Mouse (Mus musculus) cerebellum, adult 9-10 months (tissue): Measurements from ENCODE around the gene Tnfrsf12a.
A peak's percentile ranks its signal among the peaks of the same experiment; 100 is the strongest.

Source experiments
- DNase-seq: peaks from one replicate; pipeline ENCODE4 v3.0.0; 2022

Tnfrsf12a gene

GRCm38 (mm10) chr17:23679127-23679835 is 2.0 kb upstream of the Tnfrsf12a start, which contains the start of gene Cldn6:
TSS of gene Cldn6 (plus strand) at chr17:23679249.
- DNase-seq: peak; percentile 66

- DNase-seq: peak; percentile 72
Observed at GRCm38 (mm10) chr17:23676473-23677031, 716 bp downstream of the Tnfrsf12a start.

GRCm38 (mm10) chr17:23675564-23676281 is 1.5 kb downstream of the Tnfrsf12a start:
- peak; percentile 81 for DNase-seq

- peak; percentile 78 for DNase-seq
Observed at GRCm38 (mm10) chr17:23675127-23675526, 2.1 kb downstream of the Tnfrsf12a start.

GRCm38 (mm10) chr17:23674271-23674952 is 2.9 kb downstream of the Tnfrsf12a start:
- DNase-seq: peak; percentile 77

GRCm38 (mm10) chr17:23673424-23674073 is 3.7 kb downstream of the Tnfrsf12a start, which contains the start of the genes Hcfc1r1 and Thoc6:
TSS of gene Hcfc1r1 (plus strand) at chr17:23673596.
TSS of gene Thoc6 (minus strand) at chr17:23673882.
- DNase-seq: peak; percentile 98

GRCm38 (mm10) chr17:23672761-23673160 is 4.5 kb downstream of the Tnfrsf12a start:
- DNase-seq: peak; percentile 80

GRCm38 (mm10) chr17:23671519-23671918 is 5.7 kb downstream of the Tnfrsf12a start:
- DNase-seq: peak; percentile 68

GRCm38 (mm10) chr17:23670516-23671074 is 6.7 kb downstream of the Tnfrsf12a start:
- peak; percentile 59 for DNase-seq

- DNase-seq: no peak
Observed at GRCm38 (mm10) chr17:23665511-23665910, 11.8 kb downstream of the Tnfrsf12a start.

GRCm38 (mm10) chr17:23664556-23665021 is 12.7 kb downstream of the Tnfrsf12a start:
- peak; percentile 59 for DNase-seq

GRCm38 (mm10) chr17:23661526-23661925 is 15.7 kb downstream of the Tnfrsf12a start:
- DNase-seq: peak; percentile 21

GRCm38 (mm10) chr17:23660876-23661200 is 16.4 kb downstream of the Tnfrsf12a start:
- no peak for DNase-seq

GRCm38 (mm10) chr17:23660117-23660875 is 17.0 kb downstream of the Tnfrsf12a start, which contains the start of gene Bicdl2:
TSS of gene Bicdl2 (plus strand) at chr17:23660506.
- DNase-seq: peak; percentile 51

- DNase-seq: no peak
Observed at GRCm38 (mm10) chr17:23658450-23658849, 18.8 kb downstream of the Tnfrsf12a start.

- DNase-seq: no peak
Observed at GRCm38 (mm10) chr17:23654410-23654809, 22.9 kb downstream of the Tnfrsf12a start.

GRCm38 (mm10) chr17:23654001-23654400 is 23.3 kb downstream of the Tnfrsf12a start:
- DNase-seq: no peak

GRCm38 (mm10) chr17:23653324-23653723 is 23.9 kb downstream of the Tnfrsf12a start:
- no peak for DNase-seq

- no peak for DNase-seq
Observed at GRCm38 (mm10) chr17:23651363-23651762, 25.9 kb downstream of the Tnfrsf12a start.

GRCm38 (mm10) chr17:23645894-23646293 is 31.4 kb downstream of the Tnfrsf12a start:
- no peak for DNase-seq
